Mouse (Mus musculus): Measurements from ENCODE around the gene Hephl1. TPM values are rescaled to one million over a fixed set of nuclear protein-coding genes. Genes with fewer than 3 reads are reported as not detected.

Hephl1 gene
- not detected in 2 replicates for polyA plus RNA-seq (2016; fragmentation: Nextera tagmentation; extraction: Ambion mirVana)

DNA sequence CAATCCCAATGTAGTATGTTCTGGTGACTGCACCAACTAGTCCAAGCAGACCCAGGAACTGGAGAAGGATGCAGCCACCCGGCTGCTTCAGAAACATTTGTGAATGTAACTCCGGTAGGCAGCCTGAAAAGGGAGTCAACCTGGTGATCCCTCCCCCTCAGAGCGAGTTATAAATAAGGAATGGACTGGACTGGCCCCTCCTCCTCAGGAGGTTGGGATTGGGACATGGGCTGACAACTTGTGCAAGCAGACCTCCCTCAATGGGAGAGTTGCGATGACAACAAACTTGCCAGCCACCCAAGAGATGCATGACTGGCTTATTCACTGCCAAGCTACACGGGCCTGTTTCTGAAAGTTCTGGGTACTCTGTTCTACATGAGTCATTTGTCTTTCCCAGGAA, at the start of gene Hephl1:
Gene Hephl1, minus strand, starts transcription at position 101 of the 400 bp plus-strand sequence.
- Histone ChIP-seq H3K27me3 (ENCODE audit: low read depth, poor library complexity, severe bottlenecking) (no peaks in the 10 kb centered on the region), H3K27ac (replicated peaks) (no peak within 1 kb of the TSS), H3K9me3 (replicated peaks) (no peaks in the 10 kb centered on the region), H3K4me3 (no peak within 1 kb of the TSS), H3K36me3 (no peaks in the 10 kb centered on the region), H3K4me1 (peaks cover 9% of the 10 kb centered on the region; the same call in 1 of the 2 replicates)
- WGBS: 87% methylated on average over 5 of the region's 5 CpGs
- no peak for DNase-seq (ENCODE audit: low spot score)

GRCm38 (mm10) chr9:15149246-15149926, 37.5 kb upstream of the Hephl1 start:
- DNase-seq (ENCODE audit: low spot score): no peak
- Histone ChIP-seq H3K36me3 (no peaks in the 10 kb centered on the region), H3K4me3 (no peak overlapping the region), H3K27ac (replicated peaks) (no peak overlapping the region), H3K9me3 (replicated peaks) (no peaks in the 10 kb centered on the region), H3K27me3 (ENCODE audit: low read depth, poor library complexity, severe bottlenecking) (no peaks in the 10 kb centered on the region), H3K4me1 (no peaks in the 10 kb centered on the region)
- 84% methylated on average over 6 of the region's 6 CpGs for WGBS

- no peak for DNase-seq (ENCODE audit: low spot score)
- Histone ChIP-seq H3K4me3 (no peak overlapping the region), H3K9me3 (replicated peaks) (no peaks in the 10 kb centered on the region), H3K27me3 (ENCODE audit: low read depth, poor library complexity, severe bottlenecking) (no peaks in the 10 kb centered on the region), H3K27ac (replicated peaks) (no peak overlapping the region), H3K36me3 (no peaks in the 10 kb centered on the region), H3K4me1 (no peaks in the 10 kb centered on the region)
- 86% methylated on average over 1 of the region's 1 CpGs for WGBS
These were observed 28.6 kb upstream of the Hephl1 start for GRCm38 (mm10) chr9:15140546-15140945.

GRCm38 (mm10) chr9:15125897-15126296, 14.0 kb upstream of the Hephl1 start:
- H3K9me3 ChIP-seq (replicated peaks): no peaks in the 10 kb centered on the region
- H3K27ac ChIP-seq (replicated peaks): no peak overlapping the region
- 92% methylated on average over 2 of the region's 2 CpGs for WGBS
- no peaks in the 10 kb centered on the region for H3K27me3 ChIP-seq (ENCODE audit: low read depth, poor library complexity, severe bottlenecking)
- H3K4me3 ChIP-seq: no peak overlapping the region
- H3K4me1 ChIP-seq: no peaks in the 10 kb centered on the region
- H3K36me3 ChIP-seq: no peaks in the 10 kb centered on the region
- DNase-seq (ENCODE audit: low spot score): no peak

DNA sequence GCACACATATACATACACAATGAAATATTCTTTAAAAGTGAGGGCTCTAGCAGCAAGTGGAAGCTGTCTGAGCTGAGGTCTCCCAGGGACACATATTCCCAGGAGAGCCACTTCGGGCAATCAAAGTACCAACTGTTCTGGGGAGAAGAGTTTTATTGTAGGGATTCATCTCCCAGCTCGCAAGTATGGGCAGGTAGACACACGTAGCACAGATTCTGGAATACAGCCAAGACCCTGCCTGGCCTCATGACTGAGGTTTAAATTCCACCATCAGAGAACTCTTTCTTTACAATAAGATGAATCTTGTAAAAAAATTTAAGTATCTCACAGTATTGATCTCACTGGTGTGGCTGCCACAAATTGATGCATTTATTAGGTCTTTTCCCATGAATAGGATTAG, 10.5 kb upstream of the Hephl1 start:
- DNase-seq (ENCODE audit: low spot score): no peak
- Histone ChIP-seq H3K36me3 (no peaks in the 10 kb centered on the region), H3K4me3 (no peak overlapping the region), H3K4me1 (no peaks in the 10 kb centered on the region), H3K9me3 (replicated peaks) (no peaks in the 10 kb centered on the region), H3K27ac (replicated peaks) (no peak overlapping the region), H3K27me3 (ENCODE audit: low read depth, poor library complexity, severe bottlenecking) (no peaks in the 10 kb centered on the region)
- WGBS: 93% methylated on average over 3 of the region's 3 CpGs

DNA sequence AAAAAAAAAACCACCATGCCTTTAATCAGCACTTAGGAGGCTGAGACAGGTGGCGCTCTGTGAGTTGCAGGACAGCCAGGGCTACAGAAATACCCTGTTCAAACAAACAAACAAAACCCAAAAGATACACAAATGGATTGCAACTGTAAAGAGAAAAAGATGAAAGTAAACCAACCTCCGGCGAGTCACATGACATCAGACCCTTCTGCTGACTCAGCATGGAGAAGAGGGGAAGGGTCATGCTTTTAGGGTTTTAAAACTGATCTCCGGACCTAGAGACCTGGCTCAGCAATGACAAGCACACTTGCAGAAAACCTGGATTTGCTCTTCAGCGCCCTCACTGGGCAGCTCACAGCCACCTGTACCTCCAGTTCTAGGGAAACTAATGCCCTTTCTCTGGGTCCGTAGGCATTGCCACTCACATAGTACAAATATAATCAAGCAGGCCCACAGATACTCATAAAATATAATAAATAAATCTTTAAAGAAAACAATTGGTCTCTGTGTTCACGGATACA, 9.0 kb upstream of the Hephl1 start:
- WGBS: 58% methylated on average over 7 of the region's 7 CpGs
- H3K4me3 ChIP-seq: no peak overlapping the region
- no peak for DNase-seq (ENCODE audit: low spot score)
- no peaks in the 10 kb centered on the region for H3K27me3 ChIP-seq (ENCODE audit: low read depth, poor library complexity, severe bottlenecking)
- no peaks in the 10 kb centered on the region for H3K4me1 ChIP-seq
- H3K36me3 ChIP-seq: no peaks in the 10 kb centered on the region
- H3K9me3 ChIP-seq (replicated peaks): no peaks in the 10 kb centered on the region
- H3K27ac ChIP-seq (replicated peaks): no peak overlapping the region

- H3K27ac ChIP-seq (replicated peaks): no peak overlapping the region
- no peaks in the 10 kb centered on the region for H3K27me3 ChIP-seq (ENCODE audit: low read depth, poor library complexity, severe bottlenecking)
- no peaks in the 10 kb centered on the region for H3K9me3 ChIP-seq (replicated peaks)
- 72% methylated on average over 5 of the region's 5 CpGs for WGBS
- H3K4me3 ChIP-seq: no peak overlapping the region
- H3K4me1 ChIP-seq: no peaks in the 10 kb centered on the region
- no peak for DNase-seq (ENCODE audit: low spot score)
- no peaks in the 10 kb centered on the region for H3K36me3 ChIP-seq
These were observed 8.3 kb upstream of the Hephl1 start for GRCm38 (mm10) chr9:15120209-15120608.

GRCm38 (mm10) chr9:15119515-15119914, 7.6 kb upstream of the Hephl1 start:
- no peak overlapping the region for H3K4me3 ChIP-seq

GRCm38 (mm10) chr9:15116165-15116564, 4.3 kb upstream of the Hephl1 start:
- Histone ChIP-seq H3K4me1 (0 out of 2 replicates have a peak, but pooled peaks cover 9% of the 10 kb centered on the region), H3K27me3 (ENCODE audit: low read depth, poor library complexity, severe bottlenecking) (no peaks in the 10 kb centered on the region), H3K4me3 (no peak overlapping the region), H3K9me3 (replicated peaks) (no peaks in the 10 kb centered on the region), H3K27ac (replicated peaks) (no peak overlapping the region), H3K36me3 (no peaks in the 10 kb centered on the region)
- 85% methylated on average over 2 of the region's 2 CpGs for WGBS
- no peak for DNase-seq (ENCODE audit: low spot score)

More at GRCm38 (mm10) chr9:15119515-15119914, 7.6 kb upstream of the Hephl1 start:
- 85% methylated on average over 1 of the region's 1 CpGs for WGBS
- no peak for DNase-seq (ENCODE audit: low spot score)
- H3K36me3 ChIP-seq: no peaks in the 10 kb centered on the region
- no peaks in the 10 kb centered on the region for H3K9me3 ChIP-seq (replicated peaks)
- H3K27me3 ChIP-seq (ENCODE audit: low read depth, poor library complexity, severe bottlenecking): no peaks in the 10 kb centered on the region
- H3K27ac ChIP-seq (replicated peaks): no peak overlapping the region
- H3K4me1 ChIP-seq: no peaks in the 10 kb centered on the region

DNA sequence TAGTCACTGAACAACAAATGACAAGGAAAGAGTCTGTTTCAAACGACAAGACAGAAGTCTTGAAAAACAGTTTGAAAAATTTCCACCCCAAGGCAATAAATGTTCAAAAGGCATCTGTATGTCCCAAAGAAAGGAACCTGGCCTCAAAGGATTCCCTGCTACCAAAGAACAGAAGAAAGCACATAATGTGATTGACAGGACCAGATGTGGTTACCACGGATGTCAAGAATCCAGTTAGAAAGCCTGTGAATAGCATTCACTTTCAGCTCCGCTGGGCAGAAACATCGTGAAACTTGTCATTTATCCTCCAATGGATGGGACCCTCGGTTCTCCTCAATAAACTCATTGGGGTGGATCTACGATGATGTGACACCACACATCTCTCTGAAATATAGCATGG, 2.2 kb upstream of the Hephl1 start:
- Histone ChIP-seq H3K9me3 (replicated peaks) (no peaks in the 10 kb centered on the region), H3K4me1 (0 out of 2 replicates have a peak, but pooled peaks cover 9% of the 10 kb centered on the region), H3K27me3 (ENCODE audit: low read depth, poor library complexity, severe bottlenecking) (no peaks in the 10 kb centered on the region), H3K36me3 (no peaks in the 10 kb centered on the region), H3K27ac (replicated peaks) (no peak overlapping the region), H3K4me3 (no peak overlapping the region)
- WGBS: 46% methylated on average over 6 of the region's 6 CpGs
- no peak for DNase-seq (ENCODE audit: low spot score)

- WGBS: 77% methylated on average over 9 of the region's 9 CpGs
These were observed 3.8 kb downstream of the Hephl1 start for GRCm38 (mm10) chr9:15108101-15108500.

GRCm38 (mm10) chr9:15105136-15105535, 6.8 kb downstream of the Hephl1 start:
- Histone ChIP-seq H3K4me3 (no peak overlapping the region), H3K4me1 (no peaks in the 10 kb centered on the region; the same call in 1 of the 2 replicates), H3K27me3 (ENCODE audit: low read depth, poor library complexity, severe bottlenecking) (no peaks in the 10 kb centered on the region), H3K9me3 (replicated peaks) (no peaks in the 10 kb centered on the region), H3K36me3 (no peaks in the 10 kb centered on the region), H3K27ac (replicated peaks) (no peak overlapping the region)
- no peak for DNase-seq (ENCODE audit: low spot score)
- WGBS: 81% methylated on average over 4 of the region's 4 CpGs

More at GRCm38 (mm10) chr9:15108101-15108500, 3.8 kb downstream of the Hephl1 start:
- no peak overlapping the region for H3K4me3 ChIP-seq
- H3K36me3 ChIP-seq: no peaks in the 10 kb centered on the region
- H3K4me1 ChIP-seq: no peaks in the 10 kb centered on the region; the same call in 1 of the 2 replicates
- no peaks in the 10 kb centered on the region for H3K27me3 ChIP-seq (ENCODE audit: low read depth, poor library complexity, severe bottlenecking)
- no peak for DNase-seq (ENCODE audit: low spot score)
- no peak overlapping the region for H3K27ac ChIP-seq (replicated peaks)
- H3K9me3 ChIP-seq (replicated peaks): no peaks in the 10 kb centered on the region

- H3K27me3 ChIP-seq (ENCODE audit: low read depth, poor library complexity, severe bottlenecking): no peaks in the 10 kb centered on the region
- no peaks in the 10 kb centered on the region for H3K36me3 ChIP-seq
- H3K4me1 ChIP-seq: no peaks in the 10 kb centered on the region; the same call in 1 of the 2 replicates
- DNase-seq (ENCODE audit: low spot score): no peak
- H3K4me3 ChIP-seq: no peak overlapping the region
- H3K9me3 ChIP-seq (replicated peaks): no peaks in the 10 kb centered on the region
- WGBS: 80% methylated on average over 11 of the region's 11 CpGs
- no peak overlapping the region for H3K27ac ChIP-seq (replicated peaks)
These were observed 8.2 kb downstream of the Hephl1 start for GRCm38 (mm10) chr9:15103579-15104300.
